Mouse (Mus musculus) leukemia stem cell, adult 10-12 weeks (primary cell): ENCODE data around the gene Laptm4a. TPM values are rescaled to one million over a fixed set of nuclear protein-coding genes. Genes with fewer than 3 reads are reported as not detected.

Experiments
- polyA plus RNA-seq: library from polyadenylated mRNA; stranded (reverse); fragments of >175 nt; gene quantifications from 2 replicates; pipeline ENCODE4 v1.2.3, GENCODE M21; 2012; ENCODE audit warnings: low replicate concordance

Gene Laptm4a
- polyA plus RNA-seq, result 3.3 and 30.9 TPM in 2 replicates

DNA sequence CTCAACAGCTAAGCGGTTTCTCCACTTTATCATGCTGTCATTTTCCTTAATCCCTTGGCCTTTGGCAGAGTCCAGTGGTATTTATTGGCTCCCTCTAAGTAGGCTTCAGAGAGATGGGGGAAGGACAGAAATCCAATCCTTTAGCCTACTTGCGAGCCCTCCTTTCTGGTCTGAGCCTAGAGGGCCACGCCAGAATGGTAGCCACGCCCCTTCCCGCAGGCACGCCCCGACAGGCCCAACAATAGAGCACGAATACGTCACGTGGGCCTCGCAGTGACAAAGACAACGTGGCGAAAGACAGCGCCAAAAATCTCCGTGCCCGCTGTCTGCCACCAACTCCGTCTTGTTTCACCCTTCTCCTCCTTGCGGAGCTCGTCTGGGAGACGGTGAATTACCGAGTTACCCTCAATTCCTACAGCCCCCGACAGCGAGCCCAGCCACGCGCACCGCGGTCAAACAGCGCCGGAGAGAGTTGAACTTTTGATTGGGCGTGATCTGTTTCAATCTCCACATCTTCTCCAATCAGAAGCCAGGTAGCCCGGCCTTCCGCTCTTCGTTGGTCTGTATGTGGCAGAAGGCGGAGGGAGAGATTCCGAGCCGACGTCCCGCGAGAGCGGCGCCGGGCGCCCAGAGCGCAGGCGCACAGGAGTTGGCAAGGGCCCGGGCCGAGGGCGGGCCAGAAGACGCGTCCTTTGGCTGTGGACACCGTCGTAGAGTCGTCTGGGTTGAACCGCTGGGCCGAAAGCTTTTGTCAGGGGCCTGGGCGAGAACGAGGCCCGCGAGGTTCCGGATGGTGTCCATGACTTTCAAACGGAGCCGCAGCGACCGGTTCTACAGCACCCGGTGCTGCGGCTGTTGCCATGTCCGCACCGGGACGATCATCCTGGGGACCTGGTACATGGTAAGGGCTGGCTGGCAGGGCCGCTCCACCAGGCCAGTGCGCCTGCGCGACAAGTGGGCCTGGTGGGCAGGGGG, at the start of gene Laptm4a:
Laptm4a (plus strand) TSS at position 271 of the 975 bp plus-strand sequence.

DNA sequence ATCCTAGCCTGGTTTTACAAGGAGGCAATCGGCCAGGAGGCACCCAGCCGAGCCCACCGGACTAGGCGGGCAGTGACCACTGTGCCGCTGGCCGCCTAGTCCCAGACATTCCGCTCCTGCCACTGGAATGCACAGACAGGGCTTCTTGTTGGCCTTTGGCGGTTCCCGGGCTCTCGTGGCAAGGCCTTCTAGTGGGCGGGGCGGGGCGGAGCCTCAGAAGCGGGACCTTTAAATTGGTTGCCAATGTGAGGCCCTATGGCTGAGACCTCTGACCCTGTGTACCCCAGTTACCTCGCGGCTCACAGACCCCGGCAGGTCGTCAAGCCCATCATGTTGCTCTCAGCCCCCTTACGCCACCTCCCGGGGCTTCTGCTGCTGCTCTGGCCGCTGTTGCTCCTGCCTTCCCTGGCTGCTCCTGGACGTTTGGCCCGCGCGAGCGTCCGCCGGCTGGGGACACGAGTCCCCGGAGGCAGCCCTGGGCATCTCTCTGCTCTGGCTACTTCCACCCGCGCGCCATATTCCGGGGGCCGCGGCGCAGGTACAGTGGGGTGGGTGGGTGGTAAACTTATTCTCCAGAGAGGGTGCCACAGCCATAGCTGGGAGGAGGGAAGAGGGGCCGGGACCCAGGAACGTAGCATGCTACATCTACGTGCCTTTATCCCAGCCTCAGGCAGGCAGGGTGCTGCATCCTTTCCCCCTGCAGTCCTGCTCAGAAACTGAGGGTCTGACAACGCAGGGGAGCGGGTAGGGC, 26.4 kb downstream of the Laptm4a start, which contains the start of gene Matn3:
Matn3 (plus strand) TSS at position 216 of the 751 bp plus-strand sequence.

DNA sequence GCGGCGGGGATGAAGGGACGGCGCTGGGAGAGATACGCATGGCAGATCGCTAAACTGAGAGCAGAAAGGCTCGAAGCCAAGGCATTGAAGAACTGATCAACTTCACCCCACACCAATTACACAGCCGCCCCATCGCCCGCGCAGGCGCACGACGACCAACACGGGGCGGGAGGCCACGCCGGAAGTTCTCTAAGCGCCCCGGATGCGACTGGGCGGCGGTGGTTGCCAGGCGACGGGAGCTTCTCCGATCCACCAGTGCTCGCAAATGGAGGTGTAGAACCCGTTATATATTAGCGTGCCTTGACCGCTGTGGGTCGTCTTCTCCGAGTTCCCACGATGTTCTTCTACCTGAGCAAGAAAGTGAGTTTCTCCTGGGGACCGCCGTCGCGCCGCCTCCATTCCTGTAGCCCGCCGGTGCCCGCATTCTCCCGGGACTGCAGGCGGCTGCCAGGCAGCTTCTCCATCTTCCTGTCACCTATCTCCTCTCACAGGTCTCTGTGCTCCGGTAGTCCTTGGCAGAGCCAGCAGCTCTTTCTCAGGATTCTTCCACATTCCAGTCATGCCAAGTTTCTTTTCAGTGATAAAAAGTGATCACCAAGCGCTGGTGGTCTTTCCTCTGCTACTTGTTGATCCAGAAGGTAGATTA, 52.5 kb downstream of the Laptm4a start, which contains the start of gene Wdr35:
Wdr35 (plus strand) TSS at position 73 of the 646 bp plus-strand sequence.

Other genes starting within 250 kb of the Laptm4a start
- gene Pum2, start 247.5 kb upstream of the Laptm4a start, polyA plus RNA-seq, result 20.6 and 27.7 TPM in 2 replicates
- gene Sdc1, start 150.3 kb upstream of the Laptm4a start, polyA plus RNA-seq, result 12.5 and 24.0 TPM in 2 replicates
- gene Matn3, start 26.3 kb downstream of the Laptm4a start, polyA plus RNA-seq, result 0.07 TPM in 1 of 2 replicates, not detected in the other
- gene Wdr35, start 52.2 kb downstream of the Laptm4a start, polyA plus RNA-seq, result 0.28 and 0.64 TPM in 2 replicates
- 17.8 and 24.8 TPM in 2 replicates for gene Ttc32, start 108.3 kb downstream of the Laptm4a start, polyA plus RNA-seq